Mouse (Mus musculus) thymus, postnatal 0 days (tissue): ENCODE measurements around the gene Mrm3. TPM values are rescaled to one million over a fixed set of nuclear protein-coding genes. Genes with fewer than 3 reads are reported as not detected.
"Not testable (repeated sequence)": the region's sequence is repeated elsewhere in the genome, so short reads cannot be mapped to it uniquely, and the experiment has no call there.

Source experiments
- DNase-seq: peaks from one replicate; pipeline ENCODE4 v3.0.0-alpha.2; 2015; ENCODE audit warnings: low spot score
- polyA plus RNA-seq: library from polyadenylated mRNA; unstranded; fragments of >200 nt; fragmentation: Nextera tagmentation; extraction: Ambion mirVana; gene quantifications from 2 replicates; pipeline ENCODE4 v1.2.1, GENCODE M21; 2015

Gene Mrm3
- 24.5 and 26.6 TPM in 2 replicates for polyA plus RNA-seq

- DNase-seq, result peak; percentile 88
Measured at GRCm38 (mm10) chr11:76242901-76243810, at the start of gene Mrm3, which contains the start of gene Glod4. Mrm3 (plus strand) TSS chr11:76243715. Glod4 (minus strand) TSS chr11:76243725.

DNA sequence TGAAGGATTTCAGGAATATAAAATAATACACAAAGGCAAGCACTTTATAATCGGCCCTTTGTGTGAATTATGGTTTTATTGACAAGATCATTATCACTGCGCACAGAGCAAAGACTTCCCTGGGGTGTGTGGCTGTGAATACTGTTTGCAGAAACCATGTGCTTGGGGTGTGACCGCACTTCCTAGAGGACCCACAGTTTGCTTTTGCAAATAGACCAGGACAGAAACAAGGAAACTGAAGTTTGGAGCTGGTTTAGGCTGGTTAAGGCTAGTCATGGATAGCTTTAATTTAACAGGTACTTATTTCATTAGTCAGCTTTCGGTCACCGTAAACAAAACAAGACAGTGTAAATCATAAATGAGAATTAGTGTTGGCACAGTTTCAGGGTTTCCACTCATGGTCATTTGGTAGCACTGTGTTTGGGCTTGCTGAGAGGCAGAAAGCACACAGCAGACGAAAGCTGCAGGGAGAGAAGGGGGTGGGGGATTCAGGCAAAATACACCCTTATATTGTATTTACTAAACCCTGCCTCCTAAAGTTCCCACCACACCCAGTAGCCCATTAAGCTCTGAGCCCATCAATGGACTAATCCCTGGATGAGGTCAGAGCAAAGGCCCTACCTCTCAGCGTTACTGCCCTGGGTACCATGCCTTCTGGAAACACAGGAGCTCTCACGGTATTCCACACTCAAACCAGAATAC is 47.1 kb upstream of the Mrm3 start:
- DNase-seq, result no peak

DNA sequence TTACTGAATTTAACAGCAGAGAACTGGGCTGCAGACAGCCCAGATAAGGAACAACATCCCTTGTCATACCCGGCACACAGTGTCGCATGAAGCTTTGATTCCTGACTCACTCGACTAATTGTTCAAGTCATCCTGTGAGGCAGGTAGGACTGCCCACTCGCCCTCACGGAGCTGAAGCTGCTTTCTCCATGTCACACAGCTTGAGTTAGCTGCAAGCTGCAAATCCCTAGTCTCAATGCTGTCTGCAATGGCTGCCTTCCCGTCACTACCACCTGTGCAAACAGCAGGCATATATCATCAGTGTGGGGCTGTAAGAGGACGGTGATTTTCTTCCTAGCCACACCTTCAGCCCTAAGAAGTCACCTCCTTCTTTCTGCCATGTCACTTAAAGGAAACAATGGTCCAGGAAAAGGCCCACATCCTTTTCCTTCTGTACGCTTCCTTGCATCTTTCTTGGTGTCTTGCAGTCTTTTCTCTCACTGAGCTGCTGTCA is 46.5 kb upstream of the Mrm3 start:
- DNase-seq, result no peak

DNA sequence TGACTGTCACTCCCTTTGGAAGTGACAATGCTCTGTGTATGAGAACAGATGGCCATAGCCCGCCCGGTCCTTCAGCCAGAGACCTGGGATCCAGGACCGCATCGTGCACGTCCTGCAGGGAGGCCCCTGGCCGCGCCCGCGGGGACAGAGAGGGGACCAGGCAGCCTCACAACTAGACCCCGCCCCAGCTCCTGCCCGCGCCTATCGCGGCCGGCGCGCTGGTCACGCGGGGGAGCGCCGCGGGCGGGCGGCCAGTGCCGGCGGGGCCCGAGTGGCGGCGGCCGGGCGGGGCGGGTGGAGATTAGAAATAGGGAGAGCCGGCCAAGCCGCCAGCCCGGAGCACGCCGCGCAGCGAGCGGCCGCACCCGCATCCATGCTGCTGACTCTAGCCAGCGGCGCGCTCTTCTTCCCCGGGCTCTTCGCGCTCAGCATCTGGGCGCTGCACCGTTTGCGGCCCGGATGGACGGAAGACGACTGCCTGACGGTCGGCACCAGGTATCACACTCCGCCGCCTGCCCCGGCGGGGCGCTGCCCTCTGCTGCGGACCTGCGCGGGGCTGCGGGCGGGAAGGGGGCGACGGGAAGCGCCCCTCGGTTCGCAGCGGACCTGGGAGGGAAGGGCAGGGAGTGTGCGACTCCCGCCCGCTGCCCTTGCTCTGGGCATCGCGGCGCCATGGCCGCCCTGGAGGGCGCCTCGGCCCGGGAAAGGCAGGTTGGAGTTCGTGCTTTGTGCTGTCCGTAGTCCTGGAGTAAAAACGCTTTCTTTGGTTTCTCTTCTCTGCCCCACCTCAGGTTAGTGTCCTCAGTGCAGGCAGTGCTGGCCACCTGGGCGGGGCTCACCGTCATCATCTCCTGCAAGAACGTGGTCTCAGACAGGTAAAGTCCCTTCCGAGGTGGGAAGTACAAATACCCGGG is 41.5 kb upstream of the Mrm3 start:
- DNase-seq, result peak; percentile 40

GRCm38 (mm10) chr11:76206793-76207192 is 36.7 kb upstream of the Mrm3 start:
- DNase-seq, result no peak

- DNase-seq, result no peak
Measured at GRCm38 (mm10) chr11:76210228-76210985, 33.1 kb upstream of the Mrm3 start.

- not testable (repeated sequence) for DNase-seq
Measured at GRCm38 (mm10) chr11:76211595-76211994, 31.9 kb upstream of the Mrm3 start.

DNA sequence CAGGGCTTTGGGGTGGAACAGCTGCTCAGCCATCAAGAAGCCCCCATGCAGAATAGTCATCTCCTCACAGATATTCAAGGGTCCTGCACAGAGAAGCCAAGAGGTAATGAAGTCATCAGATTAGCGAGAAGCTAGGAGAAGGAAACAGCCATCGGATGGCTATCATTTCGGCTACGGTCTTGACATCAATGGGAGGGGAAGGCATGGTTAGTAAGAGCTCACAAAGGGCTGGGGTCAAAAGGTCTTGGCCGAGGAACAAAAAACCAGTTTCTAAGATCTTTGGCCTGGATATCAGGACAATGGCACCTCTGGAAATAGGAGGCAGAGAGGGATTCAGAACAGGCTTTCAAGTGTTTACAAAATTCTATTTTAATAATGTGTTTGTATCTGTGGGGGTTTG is 29.7 kb upstream of the Mrm3 start:
- no peak for DNase-seq

GRCm38 (mm10) chr11:76215011-76215410 is 28.5 kb upstream of the Mrm3 start:
- DNase-seq, result no peak

DNA sequence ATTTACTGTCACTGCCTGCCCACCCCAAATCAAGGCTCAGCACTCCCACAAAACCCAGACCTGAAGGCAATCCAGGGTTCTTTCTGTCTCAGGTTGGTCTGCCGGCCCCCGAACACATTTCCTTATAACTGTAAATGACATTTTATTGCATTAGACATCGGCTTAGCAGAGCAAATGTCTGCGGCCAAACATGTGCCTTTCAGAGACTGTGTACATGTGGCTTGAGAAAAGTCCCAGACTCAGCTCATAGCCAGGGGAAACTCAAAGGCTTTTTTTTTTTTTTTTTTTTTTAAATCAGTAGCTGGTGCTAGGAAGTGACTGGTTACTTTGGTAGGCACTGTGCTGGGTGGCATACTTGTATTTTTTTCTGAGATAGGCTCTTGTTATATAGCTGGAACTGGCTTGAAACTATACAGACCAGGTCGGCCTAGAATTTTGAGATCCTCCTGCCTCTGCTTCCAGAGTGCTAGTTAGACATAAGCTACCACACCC is 27.4 kb upstream of the Mrm3 start:
- DNase-seq, result no peak

DNA sequence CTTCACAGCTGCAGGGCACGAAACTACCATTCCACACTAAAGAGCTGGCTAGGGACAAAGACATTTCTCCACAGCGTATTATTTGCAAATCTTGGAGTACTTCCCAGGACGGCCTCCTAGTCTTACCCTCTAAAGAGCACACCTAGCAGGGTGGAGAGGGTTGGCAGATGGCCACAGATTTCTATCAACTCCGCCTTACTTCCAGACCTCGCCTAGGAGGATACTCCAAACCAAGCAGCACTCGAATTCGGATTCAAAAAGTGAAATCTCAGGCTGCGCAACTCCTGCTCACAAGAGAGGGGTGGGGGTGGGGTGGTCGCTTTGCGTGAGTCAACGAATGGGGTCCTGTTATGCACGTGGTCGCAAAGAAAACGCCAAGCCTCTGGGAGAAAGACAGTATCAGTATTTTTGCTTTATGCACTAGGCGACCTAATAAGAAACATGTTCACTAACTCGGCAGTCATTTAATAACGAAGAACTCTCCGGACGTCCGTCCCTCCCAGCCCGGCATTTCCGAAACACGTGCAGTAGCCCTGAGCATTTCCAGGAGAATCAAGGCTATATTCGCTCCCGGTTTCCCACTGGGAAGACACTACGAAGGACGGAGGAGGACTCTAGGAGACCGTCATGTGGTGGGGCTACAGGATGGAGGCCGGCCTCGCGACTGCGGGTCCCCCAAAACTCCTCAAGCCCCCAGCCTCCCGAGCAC is 26.7 kb upstream of the Mrm3 start:
- DNase-seq, result peak; percentile 14

- DNase-seq, result peak; percentile 98
Measured at GRCm38 (mm10) chr11:76217390-76217800, 26.1 kb upstream of the Mrm3 start, which contains the start of the genes Dbil5 and Gemin4. Dbil5 (plus strand) TSS chr11:76217608. Gemin4 (minus strand) TSS chr11:76217664.

DNA sequence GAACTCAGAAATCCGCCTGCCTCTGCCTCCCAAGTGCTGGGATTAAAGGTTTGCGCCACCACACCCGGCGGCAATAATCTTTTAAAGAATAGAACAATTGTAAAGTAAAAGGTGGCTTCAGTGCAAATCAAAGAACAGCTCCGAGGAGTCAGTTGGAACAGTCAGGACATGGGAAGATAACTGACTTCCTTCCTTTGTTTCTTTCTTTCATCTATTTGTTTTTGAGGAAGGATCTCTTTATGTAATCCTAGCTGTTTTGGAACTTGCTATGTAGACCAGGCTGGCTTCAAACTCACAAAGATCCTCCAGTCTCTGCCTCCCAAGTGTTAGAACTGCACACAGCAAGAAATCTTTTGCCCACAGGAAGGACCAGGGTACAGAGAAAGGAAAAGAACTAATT is 18.9 kb upstream of the Mrm3 start:
- DNase-seq, result no peak

GRCm38 (mm10) chr11:76225051-76225450 is 18.5 kb upstream of the Mrm3 start:
- no peak for DNase-seq

- DNase-seq, result no peak
Measured at GRCm38 (mm10) chr11:76236136-76236535, 7.4 kb upstream of the Mrm3 start.

GRCm38 (mm10) chr11:76239750-76240149 is 3.8 kb upstream of the Mrm3 start:
- no peak for DNase-seq

GRCm38 (mm10) chr11:76243811-76244546 is 464 bp downstream of the Mrm3 start:
- no peak for DNase-seq

GRCm38 (mm10) chr11:76246439-76246838 is 2.9 kb downstream of the Mrm3 start:
- no peak for DNase-seq

DNA sequence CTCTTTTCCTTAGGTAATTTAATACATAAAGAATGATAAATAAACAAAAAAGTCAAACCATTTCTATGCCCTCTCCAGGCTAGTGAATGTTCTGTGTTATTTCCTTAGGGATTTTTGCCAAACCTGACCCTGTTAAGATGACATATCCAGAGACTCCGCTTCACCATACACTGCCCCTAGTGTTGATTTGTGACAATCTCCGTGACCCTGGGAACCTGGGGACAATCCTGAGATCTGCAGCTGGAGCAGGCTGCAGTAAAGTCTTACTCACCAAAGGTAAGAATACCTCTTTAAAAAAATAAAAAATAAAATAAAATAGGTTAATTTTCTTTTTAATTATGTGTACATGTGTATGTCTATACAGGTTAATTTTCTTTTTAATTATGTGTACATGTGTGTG is 3.7 kb downstream of the Mrm3 start:
- DNase-seq, result no peak
